Mouse (Mus musculus): ENCODE measurements around the gene Cdc42bpg.

DNA sequence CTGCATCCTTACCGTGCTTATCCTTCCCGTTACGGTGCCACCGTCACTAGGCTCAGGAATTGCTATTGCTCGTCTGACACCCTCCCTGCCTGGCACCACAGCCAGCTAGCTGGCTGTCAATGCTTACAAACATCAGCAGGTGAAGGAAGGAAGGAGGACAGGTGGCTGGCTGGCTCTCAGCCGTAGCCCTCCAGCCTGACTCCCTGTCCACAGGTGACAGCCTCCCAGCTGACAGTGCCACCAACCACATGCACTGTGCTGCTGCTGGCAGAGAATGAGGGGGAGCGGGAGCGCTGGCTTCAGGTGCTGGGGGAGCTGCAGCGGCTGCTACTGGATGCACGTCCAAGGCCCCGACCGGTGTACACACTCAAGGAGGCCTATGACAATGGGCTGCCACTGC lies 11.9 kb downstream of the Cdc42bpg start:
- TF ChIP-seq POLR2A (IDR thresholded peaks at IDR 0.05; ENCODE audit: insufficient read depth, low read depth, low read length) (no peak), EP300 (IDR thresholded peaks at IDR 0.05; ENCODE audit: insufficient read depth, low read depth, low read length) (no peak)
